In the genomic region with DNA sequence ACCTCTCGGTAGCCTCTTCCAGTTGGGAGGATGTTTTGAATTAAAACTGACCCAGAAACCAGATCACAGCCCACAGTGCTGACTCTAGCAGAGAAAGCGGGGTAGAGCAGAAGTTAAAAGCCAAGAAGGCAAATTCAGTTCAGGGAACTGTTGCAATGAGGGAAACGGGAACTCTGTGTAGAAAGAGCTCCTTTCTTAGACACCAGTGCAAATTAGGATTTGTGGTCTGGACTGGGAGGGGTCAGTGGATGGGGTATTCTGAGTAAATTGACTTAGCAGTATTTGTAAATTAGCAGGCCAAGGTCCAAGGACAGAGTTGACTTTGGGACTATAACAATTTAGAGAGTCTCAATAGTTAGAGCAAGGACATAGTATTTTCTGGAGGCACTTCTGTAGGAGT, we compare ENCODE assay signal across 12 mouse cellular contexts. TPM values are rescaled to one million over a fixed set of nuclear protein-coding genes. Genes with fewer than 3 reads are reported as not detected.
DNase-seq lines count a peak whose midpoint lies in the region; ATAC-seq and TF ChIP-seq lines count a peak whose summit lies in the region.
"Had no signal": no experiment of that assay in that cellular context is flagged by ENCODE, and none has a peak within 500 bp of the region (broad histone marks: within the 10 kb centered on the region; RNA-seq: fewer than 3 reads in every experiment).

No protein-coding gene starts in this region.

- ATAC-seq in heart, embryonic 11.5 days (replicated peaks; ENCODE audit: insufficient number of reproducible peaks, low FRiP score, low TSS enrichment): no peak
- ATAC-seq in granulocyte monocyte progenitor cell, adult 5-6 weeks (replicated peaks; ENCODE audit: poor library complexity, severe bottlenecking): peak; percentile 93
- ATAC-seq in liver, embryonic 16.5 days (ENCODE audit: low read depth): peak; percentile 26
- ATAC-seq in activated CD4-positive, CD25-positive, alpha-beta regulatory T cell, adult 4 months: no peak
- ATAC-seq: intestine, postnatal 0 days had no signal

- TF ChIP-seq POLR2A in cerebellum, adult 2 months (IDR thresholded peaks at IDR 0.05; ENCODE audit: borderline replicate concordance, insufficient read depth, low read length): no peak

- no peaks in the 10 kb centered on the region for H3K36me3 ChIP-seq in heart, embryonic 11.5 days (ENCODE audit: control insufficient read depth, insufficient read depth, low read length)
- no peaks in the 10 kb centered on the region for H3K36me3 ChIP-seq in liver, embryonic 16.5 days (ENCODE audit: control insufficient read depth, insufficient read depth)
- H3K36me3 ChIP-seq: neural tube, embryonic 13.5 days had no signal

- peaks cover 2% of the 10 kb centered on the region; the same call in 1 of the 2 replicates for H3K4me1 ChIP-seq in heart, embryonic 11.5 days (ENCODE audit: control insufficient read depth, insufficient read depth, low read length)
- peaks cover 13% of the 10 kb centered on the region for H3K4me1 ChIP-seq in liver, embryonic 16.5 days (ENCODE audit: control insufficient read depth, low read depth, low read length)
- H3K4me1 ChIP-seq in cerebellum, adult 2 months (ENCODE audit: control insufficient read depth, insufficient read depth, low read length): no peaks in the 10 kb centered on the region
- H3K4me1 ChIP-seq: neural tube, embryonic 13.5 days had no signal

- no peak for TF ChIP-seq CTCF in cerebellum, adult 2 months (IDR thresholded peaks at IDR 0.05; ENCODE audit: borderline replicate concordance, insufficient read depth, low read depth, low read length)

- H3K9me3 ChIP-seq in heart, embryonic 11.5 days (replicated peaks; ENCODE audit: control insufficient read depth, low read length): no peaks in the 10 kb centered on the region
- no peaks in the 10 kb centered on the region for H3K9me3 ChIP-seq in liver, embryonic 16.5 days (replicated peaks; ENCODE audit: control insufficient read depth, low read length)
- H3K9me3 ChIP-seq: neural tube, embryonic 13.5 days had no signal

- H3K4me2 ChIP-seq in heart, embryonic 11.5 days: no peak overlapping the region
- H3K4me2 ChIP-seq in liver, embryonic 16.5 days (ENCODE audit: low read depth, low read length): peak overlapping the region; percentile 35
- H3K4me2 ChIP-seq: lung, embryonic 14.5 days; neural tube, embryonic 13.5 days had no signal

- H3K27ac ChIP-seq in heart, embryonic 11.5 days (ENCODE audit: low read depth, low read length): no peak overlapping the region
- H3K27ac ChIP-seq in liver, embryonic 16.5 days (ENCODE audit: low read length): peak overlapping the region; percentile 79
- no peak overlapping the region for H3K27ac ChIP-seq in cerebellum, adult 2 months (ENCODE audit: insufficient read depth, low read length)
- H3K27ac ChIP-seq: neural tube, embryonic 13.5 days had no signal

- no peaks in the 10 kb centered on the region for H3K27me3 ChIP-seq in heart, embryonic 11.5 days (ENCODE audit: control insufficient read depth, insufficient read depth, low read length)
- H3K27me3 ChIP-seq in liver, embryonic 16.5 days (ENCODE audit: control insufficient read depth, insufficient read depth, low read depth, low read length): no peaks in the 10 kb centered on the region
- no peaks in the 10 kb centered on the region for H3K27me3 ChIP-seq in cerebellum, adult 2 months (ENCODE audit: control insufficient read depth, insufficient read depth, low read length)
- H3K27me3 ChIP-seq: neural tube, embryonic 13.5 days had no signal

- peak; percentile 94 for DNase-seq in heart, adult 11 months
- peak; percentile 40 for DNase-seq in 3T3-L1 (ENCODE audit: low read depth, low spot score)
- no peak for DNase-seq in cerebellum, adult 2 months
- DNase-seq in spleen, postnatal 10 days (ENCODE audit: low spot score in 2 of 2): no peak
- DNase-seq: cerebellum, postnatal 10 days; lung, embryonic 14.5 days had no signal

- no peak overlapping the region for H3K9ac ChIP-seq in heart, embryonic 11.5 days (ENCODE audit: low read depth, low read length)
- 0 out of 2 replicates have a peak overlapping the region, but pooled peaks have one; percentile 29 for H3K9ac ChIP-seq in liver, embryonic 16.5 days (ENCODE audit: low read depth, low read length)
- H3K9ac ChIP-seq: lung, embryonic 14.5 days; neural tube, embryonic 13.5 days had no signal

- WGBS in heart, embryonic 11.5 days (ENCODE audit: insufficient replicate concordance): 58% methylated on average over 3 of the region's 3 CpGs
- 12% methylated on average over 3 of the region's 3 CpGs for WGBS in liver, embryonic 16.5 days (ENCODE audit: insufficient replicate concordance)
- 61% methylated on average over 3 of the region's 3 CpGs for WGBS in cerebellum, adult 2 months

- no peak overlapping the region for H3K4me3 ChIP-seq in heart, embryonic 11.5 days (ENCODE audit: low read depth, low read length)
- H3K4me3 ChIP-seq in liver, embryonic 16.5 days (ENCODE audit: low read depth, low read length): no peak overlapping the region; the same call in 1 of the 2 replicates
- no peak overlapping the region for H3K4me3 ChIP-seq in cerebellum, adult 2 months (replicated peaks; ENCODE audit: insufficient read depth, low read depth, low read length)
- H3K4me3 ChIP-seq: neural tube, embryonic 13.5 days had no signal

RNA-seq across cellular contexts. Expression of gene Cdk20, which starts 30.1 kb away (rescaled TPM):
- 4.4 and 4.7 TPM in 2 replicates for polyA plus RNA-seq in heart, embryonic 11.5 days (2014; fragmentation: Nextera tagmentation; extraction: Ambion mirVana)
- total RNA-seq in granulocyte monocyte progenitor cell, adult 5-6 weeks (2014; fragmentation: Nextera tagmentation): 1.5 and 4.1 TPM in 2 replicates
- total RNA-seq in granulocyte monocyte progenitor cell, adult 5-6 weeks (2017): 2.5 and 3.3 TPM in 2 replicates
- 4.1 and 4.9 TPM in 2 replicates for polyA plus RNA-seq in liver, embryonic 16.5 days (2015; fragmentation: Nextera tagmentation; extraction: Ambion mirVana)
- 27.9 and 28.5 TPM in 2 replicates for polyA plus RNA-seq in cerebellum, adult 2 months (2012; rRNA removed)
- polyA plus RNA-seq in activated CD4-positive, CD25-positive, alpha-beta regulatory T cell, adult 4 months (2017; shearing (Covaris generic)): 1 to 10 TPM; 3.7 to 3.8 TPM

RNA-seq across cellular contexts. Expression of gene Ctsl, which starts 31.3 kb away (rescaled TPM):
- 296 and 339 TPM in 2 replicates for polyA plus RNA-seq in heart, embryonic 11.5 days (2014; fragmentation: Nextera tagmentation; extraction: Ambion mirVana)
- 9.3 and 43.6 TPM in 2 replicates for total RNA-seq in granulocyte monocyte progenitor cell, adult 5-6 weeks (2014; fragmentation: Nextera tagmentation)
- 23.3 and 53.2 TPM in 2 replicates for total RNA-seq in granulocyte monocyte progenitor cell, adult 5-6 weeks (2017)
- polyA plus RNA-seq in liver, embryonic 16.5 days (2015; fragmentation: Nextera tagmentation; extraction: Ambion mirVana): 242 and 244 TPM in 2 replicates
- 150 and 164 TPM in 2 replicates for polyA plus RNA-seq in cerebellum, adult 2 months (2012; rRNA removed)
- polyA plus RNA-seq in activated CD4-positive, CD25-positive, alpha-beta regulatory T cell, adult 4 months (2017; shearing (Covaris generic)): 1 to 10 TPM; 3.8 to 4.2 TPM

Comparison
In these comparisons a context has a peak if more than half of its experiments do, and no peak if none do; other contexts are left out.
1. DNase-seq: peak in heart, adult 11 months (single experiment) and 3T3-L1 (single experiment); none in cerebellum, adult 2 months (0 of 2) and spleen, postnatal 10 days (0 of 2).
2. ATAC-seq: peak in granulocyte monocyte progenitor cell, adult 5-6 weeks (single experiment) and liver, embryonic 16.5 days (single experiment); none in heart, embryonic 11.5 days (single experiment) and activated CD4-positive, CD25-positive, alpha-beta regulatory T cell, adult 4 months (single experiment).
3. RNA of gene Ctsl, which starts 31.3 kb away (polyA plus RNA-seq): 296 to 339 TPM in heart, embryonic 11.5 days, 242 to 244 TPM in liver, embryonic 16.5 days and 150 to 164 TPM in cerebellum, adult 2 months; 3.8 to 4.2 TPM in activated CD4-positive, CD25-positive, alpha-beta regulatory T cell, adult 4 months; every median in the first group is over 10 times any median in the second.